Mouse (Mus musculus) ovary, postnatal 10 days (tissue): ENCODE measurements around the gene Tsfm.

Experiments used
- DNase-seq: peaks from one replicate; pipeline ENCODE4 v3.0.0; 2022; ENCODE audit warnings: low spot score

The Tsfm gene

DNA sequence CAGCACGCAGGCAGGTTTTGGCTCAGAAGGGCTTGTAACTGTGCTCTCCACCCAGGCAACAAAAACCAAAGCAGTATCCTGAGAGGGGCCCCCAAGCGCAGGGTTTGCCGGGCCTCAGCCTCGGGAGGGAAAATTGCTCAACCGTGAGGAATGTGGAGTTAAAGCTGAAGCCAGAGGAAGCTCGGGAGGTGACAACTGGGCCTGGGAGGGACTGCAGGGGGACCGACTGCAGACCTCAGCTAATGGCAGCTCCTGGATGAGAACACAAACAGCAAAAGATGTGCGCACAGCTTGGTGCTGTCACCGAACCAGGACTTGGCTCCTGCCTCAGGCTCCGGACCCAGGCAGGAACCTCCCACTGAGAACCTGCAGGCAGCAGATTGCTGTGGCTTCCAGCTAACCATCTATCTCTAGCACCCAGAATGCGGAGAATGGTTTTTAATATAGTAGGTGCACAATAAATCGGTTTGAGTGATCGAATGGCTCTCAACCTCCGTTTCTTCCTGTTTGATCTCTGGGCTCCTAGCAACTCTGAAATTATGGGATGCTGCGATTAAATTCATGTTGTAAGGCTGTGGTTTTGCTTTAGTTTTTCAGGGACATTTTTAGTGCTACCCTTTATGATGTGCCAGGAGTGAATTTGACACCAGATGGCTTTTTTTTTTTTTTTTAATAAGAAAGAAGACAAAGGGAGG, 68.2 kb downstream of the Tsfm start:
- no peak for DNase-seq

DNA sequence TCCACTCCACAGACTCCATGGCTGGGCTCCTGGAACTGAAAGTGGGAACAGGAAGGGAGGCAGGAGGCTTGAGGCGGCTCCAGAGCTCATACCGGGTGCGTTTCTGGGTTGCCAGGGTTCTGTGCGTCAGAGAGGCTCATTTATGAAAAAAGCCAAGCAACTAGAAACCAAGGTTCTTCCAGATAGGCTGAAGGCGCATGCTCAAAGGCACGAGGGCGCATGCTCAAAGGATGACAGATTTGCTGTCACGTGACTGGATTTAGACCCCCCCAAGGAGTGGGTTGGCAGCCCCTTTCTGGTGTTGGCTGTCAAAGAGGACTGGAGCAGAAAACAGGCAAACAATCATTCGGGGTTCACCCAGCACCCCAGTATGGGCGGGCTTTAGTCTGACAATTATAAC, 68.9 kb downstream of the Tsfm start:
- no peak for DNase-seq
